Mouse (Mus musculus) ES-E14 (cell line): ENCODE measurements around the gene Pou2f3. TPM values are rescaled to one million over a fixed set of nuclear protein-coding genes. Genes with fewer than 3 reads are reported as not detected.
A peak's percentile ranks its signal among the peaks of the same experiment; 100 is the strongest.
"Not testable (repeated sequence)": the region's sequence is repeated elsewhere in the genome, so short reads cannot be mapped to it uniquely, and the experiment has no call there.

Source experiments
- DNase-seq: peaks from one replicate; pipeline ENCODE4 v3.0.0-alpha.2; 2013; ENCODE audit warnings: low read depth, low spot score
- H3K27ac ChIP-seq: 2 replicates; pipeline ENCODE4 v1.5.1; 2012; ENCODE audit warnings: low read depth, mild to moderate bottlenecking, low read length, moderate library complexity, mixed read lengths; ENCODE audit not compliant: poor library complexity, insufficient read depth, severe bottlenecking
- H3K36me3 ChIP-seq: 2 replicates; pipeline ENCODE4 v1.6.1; 2012; ENCODE audit warnings: mild to moderate bottlenecking, low read length, moderate library complexity, mixed read lengths; ENCODE audit not compliant: control insufficient read depth, poor library complexity, insufficient read depth, severe bottlenecking
- H3K4me1 ChIP-seq, 2 experiments: fragments of 150-350 bp in 1 of 2; sonication (generic) in 1 of 2; 2 replicates each; pipeline ENCODE4 v1.6.1; 2012; ENCODE audit warnings: low read length in 2 of 2, mild to moderate bottlenecking in 1 of 2, mixed read lengths in 1 of 2; ENCODE audit not compliant: control insufficient read depth in 2 of 2, insufficient read depth in 2 of 2, poor library complexity in 1 of 2
- H3K4me3 ChIP-seq, 2 experiments: fragments of 150-350 bp in 1 of 2; sonication (generic) in 1 of 2; 2 replicates each; pipeline ENCODE4 v1.5.1; 2012; ENCODE audit warnings: low read length in 2 of 2, low read depth in 1 of 2, mild to moderate bottlenecking in 1 of 2, mixed read lengths in 1 of 2; ENCODE audit not compliant: insufficient read depth in 1 of 2, poor library complexity in 1 of 2, severe bottlenecking in 1 of 2
- H3K9ac ChIP-seq: 2 replicates; pipeline ENCODE4 v1.6.1; 2012; ENCODE audit warnings: low read depth, mild to moderate bottlenecking, low read length, mixed read lengths; ENCODE audit not compliant: poor library complexity, insufficient read depth, severe bottlenecking
- H3K9me3 ChIP-seq: fragments of 150-350 bp; sonication (generic); 2 replicates; pipeline ENCODE4 v1.6.1; 2012; ENCODE audit warnings: low read depth, mild to moderate bottlenecking, low read length; ENCODE audit not compliant: control insufficient read depth, insufficient read depth
- CHD2 ChIP-seq: IDR thresholded peaks from 2 replicates; pipeline ENCODE4 v1.6.1; 2014; ENCODE audit warnings: mild to moderate bottlenecking, low read depth, low read length, inconsistent platforms
- HCFC1 ChIP-seq: IDR thresholded peaks from 2 replicates; pipeline ENCODE4 v1.6.1; 2012; ENCODE audit warnings: low read length, inconsistent platforms, borderline replicate concordance; ENCODE audit not compliant: insufficient read depth
- MAFK ChIP-seq: IDR thresholded peaks from 2 replicates; pipeline ENCODE4 v1.6.1; 2014; ENCODE audit warnings: mild to moderate bottlenecking, low read depth, low read length, inconsistent platforms; ENCODE audit not compliant: insufficient read depth
- ZC3H11A ChIP-seq: IDR thresholded peaks from 2 replicates; pipeline ENCODE4 v1.6.1; 2012; ENCODE audit warnings: low read depth, mild to moderate bottlenecking, inconsistent platforms, low read length, borderline replicate concordance
- ZNF384 ChIP-seq: IDR thresholded peaks from 2 replicates; pipeline ENCODE4 v1.6.1; 2012; ENCODE audit warnings: low read depth, low read length, inconsistent platforms
- in situ Hi-C, 2 experiments: fragments of 600-800 bp; cut with MboI; formaldehyde crosslinking; loops; one replicate each; pipeline ENCODE4 v1.15.1; 2025; ENCODE audit warnings: low sequenced_read_pairs in 2 of 2, inconsistent platforms in 1 of 2; ENCODE audit not compliant: unreplicated experiment in 2 of 2
- total RNA-seq: library from RNA; depleted of rRNA; stranded (reverse); fragments of 300-350 nt; gene quantifications from 2 replicates; pipeline ENCODE4 v1.2.3, GENCODE M21; 2012

Pou2f3 gene
- total RNA-seq, 1 experiment = 1.5 TPM

DNA sequence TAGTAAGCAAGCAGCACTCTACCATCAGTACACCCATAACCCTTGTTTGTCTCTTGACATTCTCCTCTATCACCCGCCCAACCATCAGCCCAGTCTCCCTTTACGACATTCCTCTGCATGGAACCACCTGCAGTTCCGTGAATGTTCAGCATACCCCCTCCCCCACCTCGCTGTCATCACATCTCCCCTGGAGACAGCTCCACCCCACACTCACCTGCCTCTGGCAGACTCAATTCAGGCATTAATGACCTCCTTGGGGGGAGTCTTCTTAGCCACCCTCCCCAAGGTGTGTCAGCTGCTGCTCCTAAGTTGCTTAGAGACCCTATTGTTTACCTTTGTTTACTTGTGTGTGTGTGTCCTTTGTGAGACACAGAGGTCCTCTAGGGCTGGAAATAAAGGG is 77.8 kb downstream of the Pou2f3 start:
- no peak overlapping the region for H3K9ac ChIP-seq
- no peak overlapping the region for H3K4me3 ChIP-seq
- H3K27ac ChIP-seq = no peak overlapping the region
- no peaks in the 10 kb centered on the region for H3K9me3 ChIP-seq
- H3K4me1 ChIP-seq = peaks cover 0 to 21% of the 10 kb centered on the region in 2 experiments; a peak in 2 of 4 replicates
- peak; percentile 47 for DNase-seq
- in situ Hi-C loops = no loop called here
- no peaks in the 10 kb centered on the region for H3K36me3 ChIP-seq
- TF ChIP-seq ZNF384 = no peak
- TF ChIP-seq ZC3H11A = no peak
- TF ChIP-seq MAFK = no peak
- no peak for TF ChIP-seq CHD2
- TF ChIP-seq HCFC1 = no peak

DNA sequence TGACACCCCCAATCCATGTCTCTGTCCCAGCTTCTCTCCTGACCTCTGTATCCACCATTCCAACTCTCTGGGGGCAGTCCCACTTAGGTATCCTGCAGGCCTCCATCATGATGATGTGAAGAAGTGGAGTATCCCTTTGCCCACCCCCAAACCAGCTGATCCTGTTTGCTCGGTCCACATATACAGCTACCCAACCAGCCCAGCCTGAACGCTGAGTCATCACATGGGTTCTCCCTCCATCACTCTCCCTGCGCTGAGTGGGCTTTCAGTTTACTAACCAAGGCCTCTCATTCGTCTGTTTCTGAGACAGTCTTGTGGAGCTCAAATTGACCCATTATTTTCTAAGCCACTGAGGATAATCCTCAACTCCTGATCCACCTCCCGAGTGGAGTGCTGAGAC is 78.2 kb downstream of the Pou2f3 start:
- no peaks in the 10 kb centered on the region for H3K36me3 ChIP-seq
- H3K4me1 ChIP-seq = peaks cover 0 to 21% of the 10 kb centered on the region in 2 experiments; a peak in 2 of 4 replicates
- peak; percentile 73; the same call in 1 of the 2 replicates for TF ChIP-seq MAFK
- no peak for TF ChIP-seq ZNF384
- no peak overlapping the region for H3K4me3 ChIP-seq
- no peak overlapping the region for H3K27ac ChIP-seq
- no peak for DNase-seq
- in situ Hi-C loops = no loop called here
- no peaks in the 10 kb centered on the region for H3K9me3 ChIP-seq
- H3K9ac ChIP-seq = no peak overlapping the region

DNA sequence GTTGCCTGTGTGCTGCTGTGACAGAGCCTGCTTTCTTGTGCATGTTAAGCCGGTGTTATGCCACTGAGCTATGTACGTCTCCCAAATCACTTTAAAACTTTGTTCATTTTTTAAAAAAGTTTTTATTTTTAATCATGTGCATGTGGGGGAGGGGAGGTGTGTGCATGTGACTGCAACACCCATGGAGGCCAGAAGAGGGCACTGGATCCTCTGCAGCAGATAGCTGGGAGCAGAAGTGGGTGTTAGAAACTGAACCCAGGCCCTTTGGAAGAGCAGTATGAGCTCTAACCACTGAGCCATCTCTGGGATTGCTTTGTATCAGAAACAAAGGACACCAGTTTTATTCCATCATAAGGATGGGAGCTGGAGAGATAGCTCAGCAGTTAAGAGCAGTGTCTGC is 79.5 kb downstream of the Pou2f3 start:
- no peak for DNase-seq
- in situ Hi-C loops = no loop called here
- peaks cover 0 to 21% of the 10 kb centered on the region in 2 experiments; a peak in 2 of 4 replicates for H3K4me1 ChIP-seq
- H3K9me3 ChIP-seq = no peaks in the 10 kb centered on the region
- no peak overlapping the region for H3K9ac ChIP-seq
- H3K4me3 ChIP-seq = no peak overlapping the region
- no peaks in the 10 kb centered on the region for H3K36me3 ChIP-seq
- no peak for TF ChIP-seq ZC3H11A
- TF ChIP-seq CHD2 = no peak
- TF ChIP-seq ZNF384 = no peak
- no peak for TF ChIP-seq MAFK
- no peak for TF ChIP-seq HCFC1
- H3K27ac ChIP-seq = no peak overlapping the region

DNA sequence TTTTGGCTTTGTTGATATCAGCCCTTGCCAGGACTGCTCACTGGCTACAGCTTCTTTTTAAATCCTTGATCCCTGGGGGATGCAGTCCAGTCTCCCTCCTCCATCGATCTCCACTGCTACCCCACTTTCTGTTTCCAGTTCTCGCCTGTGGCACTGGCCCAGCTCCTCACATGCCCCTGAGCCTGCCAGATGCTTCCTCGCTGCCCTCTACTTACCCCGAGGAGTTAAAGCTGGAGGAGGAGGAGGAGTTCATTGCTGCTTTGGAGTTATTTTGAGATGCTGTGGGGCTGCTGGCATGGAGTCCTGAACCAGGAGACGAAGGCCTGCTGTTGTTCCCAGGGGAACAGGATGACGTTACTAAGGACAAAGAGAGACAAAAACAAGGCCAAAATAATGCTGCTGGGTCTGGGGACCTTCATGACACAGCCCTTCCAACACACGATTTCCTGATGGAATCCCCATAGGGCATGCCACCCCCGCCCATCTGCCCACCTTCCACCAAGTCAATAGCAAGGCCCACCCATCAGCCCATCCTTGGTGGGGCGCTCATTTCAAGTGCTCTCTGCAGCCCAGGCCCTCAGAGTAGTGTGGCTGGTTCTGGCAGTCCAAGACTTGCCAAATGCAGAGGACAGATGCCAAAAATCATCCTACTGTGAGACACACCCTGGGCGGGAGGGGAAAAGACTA is 82.9 kb downstream of the Pou2f3 start:
- Histone ChIP-seq H3K9me3 (no peaks in the 10 kb centered on the region), H3K4me3 (no peak overlapping the region), H3K36me3 (no peaks in the 10 kb centered on the region), H3K4me1 (peaks cover 0 to 15% of the 10 kb centered on the region in 2 experiments; a peak in 2 of 4 replicates), H3K9ac (no peak overlapping the region), H3K27ac (no peak overlapping the region)
- TF ChIP-seq MAFK (no peak), ZC3H11A (no peak), CHD2 (no peak), HCFC1 (no peak), ZNF384 (no peak)
- DNase-seq = no peak
- in situ Hi-C loops = no loop called here

DNA sequence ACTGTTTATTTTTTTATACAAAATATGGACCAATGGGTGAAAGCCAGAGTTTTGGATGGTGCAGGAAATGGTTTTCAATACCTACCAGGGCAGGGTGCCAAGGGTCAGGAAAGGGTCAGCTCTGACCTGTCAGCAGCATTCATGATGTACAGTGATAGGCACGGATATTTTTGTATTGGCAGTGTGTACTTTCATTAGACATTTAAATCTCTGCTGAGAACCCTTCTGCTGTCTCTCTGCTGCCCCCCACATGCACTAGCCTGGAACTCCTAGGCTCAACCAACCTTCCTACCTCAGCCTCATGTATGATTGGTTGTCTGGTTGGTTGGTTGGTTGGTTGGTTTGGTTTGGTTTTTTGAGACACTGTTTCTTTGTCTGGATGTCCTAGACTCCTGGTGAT is 87.8 kb downstream of the Pou2f3 start:
- H3K9me3 ChIP-seq = no peaks in the 10 kb centered on the region
- no peaks in the 10 kb centered on the region for H3K36me3 ChIP-seq
- H3K4me3 ChIP-seq = no peak overlapping the region
- no peaks in the 10 kb centered on the region for H3K4me1 ChIP-seq
- TF ChIP-seq ZC3H11A (no peak), HCFC1 (no peak), CHD2 (no peak), MAFK (no peak), ZNF384 (no peak)
- no peak overlapping the region for H3K27ac ChIP-seq
- no peak overlapping the region for H3K9ac ChIP-seq
- in situ Hi-C loops = no loop called here
- DNase-seq = no peak

DNA sequence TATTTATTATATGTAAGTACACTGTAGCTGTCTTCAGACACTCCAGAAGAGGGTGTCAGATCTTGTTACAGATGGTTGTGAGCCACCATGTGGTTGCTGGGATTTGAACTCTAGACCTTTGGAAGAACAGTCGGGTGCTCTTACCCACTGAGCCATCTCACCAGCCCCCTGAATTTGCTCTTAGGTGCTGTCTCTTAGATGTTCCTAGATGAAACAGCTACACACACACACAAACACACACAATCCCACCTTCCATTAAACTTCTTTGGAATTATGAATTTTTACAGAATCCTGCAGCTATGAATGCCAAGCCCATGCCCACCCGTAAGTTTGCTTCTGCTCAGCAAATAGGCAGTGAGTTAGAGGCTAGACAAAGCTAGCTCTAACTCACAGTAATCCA is 88.2 kb downstream of the Pou2f3 start:
- H3K4me1 ChIP-seq, H3K27ac ChIP-seq, DNase-seq, in situ Hi-C loops, H3K9ac ChIP-seq, H3K36me3 ChIP-seq, H3K9me3 ChIP-seq, H3K4me3 ChIP-seq: not testable (repeated sequence)
